Mouse (Mus musculus): ENCODE data around the gene Gm14214.

DNA sequence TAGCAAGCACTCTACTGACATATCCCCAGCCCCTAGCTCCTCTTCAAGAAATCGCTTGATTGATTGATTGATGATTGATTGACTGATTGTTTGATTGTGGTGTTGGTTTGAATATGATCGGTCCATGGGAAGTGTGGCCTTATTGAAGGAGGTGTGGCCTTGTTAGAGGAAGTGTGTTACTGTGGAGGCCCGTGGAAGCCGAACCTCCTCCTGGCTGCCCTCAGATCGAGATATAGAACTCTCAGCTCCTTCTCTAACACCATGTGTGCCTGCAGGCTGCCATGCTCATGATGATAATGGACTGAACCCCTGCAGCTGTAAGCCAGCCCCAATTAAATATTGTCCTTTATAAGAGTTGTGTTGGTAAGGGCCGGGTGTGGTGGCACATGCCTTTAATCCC is 2.8 kb downstream of the Gm14214 start:
- TF ChIP-seq CTCF (IDR thresholded peaks at IDR 0.05; ENCODE audit: low read depth, low read length) = no peak
- no peak for TF ChIP-seq GATA2 (IDR thresholded peaks at IDR 0.05; ENCODE audit: borderline replicate concordance, low read depth, low read length)
- TF ChIP-seq TAL1 (conservative IDR thresholded peaks at IDR 0.05; ENCODE audit: low read depth, low read length) = no peak

Measured in G1E (cell line).